Mouse (Mus musculus) intestine, embryonic 14.5 days (tissue): ENCODE measurements around the gene Ocel1. TPM values are rescaled to one million over a fixed set of nuclear protein-coding genes. Genes with fewer than 3 reads are reported as not detected.

Source experiments
- ATAC-seq: fragments of 200-750 bp; cut with Nextera tagmentation; replicated peaks from 2 replicates; pipeline ENCODE4 v1.8.0; 2017; ENCODE audit warnings: low read depth, moderate number of reproducible peaks, moderate TSS enrichment, moderate library complexity; ENCODE audit not compliant: low FRiP score, low TSS enrichment
- DNase-seq: peaks from one replicate; pipeline ENCODE4 v3.0.0-alpha.2; 2018; ENCODE audit warnings: low spot score
- H3K27ac ChIP-seq: fragments of 300-500 bp; sonication (generic); 2 replicates; pipeline ENCODE4 v1.5.1; 2014; ENCODE audit warnings: low read depth, mild to moderate bottlenecking, control low read depth
- H3K27me3 ChIP-seq: fragments of 300-500 bp; sonication (generic); replicated peaks from 2 replicates; pipeline ENCODE4 v1.6.1; 2014; ENCODE audit warnings: low read length, control low read depth; ENCODE audit not compliant: control insufficient read depth, insufficient read depth
- H3K36me3 ChIP-seq: fragments of 300-500 bp; sonication (generic); 2 replicates; pipeline ENCODE4 v1.6.1; 2014; ENCODE audit warnings: low read length, control low read depth; ENCODE audit not compliant: control insufficient read depth, insufficient read depth
- H3K4me1 ChIP-seq: fragments of 300-500 bp; sonication (generic); replicated peaks from 2 replicates; pipeline ENCODE4 v1.6.1; 2014; ENCODE audit warnings: low read length, control low read depth, mixed read lengths; ENCODE audit not compliant: control insufficient read depth, insufficient read depth
- H3K4me2 ChIP-seq: fragments of 300-500 bp; sonication (generic); 2 replicates; pipeline ENCODE4 v1.6.1; 2014; ENCODE audit warnings: low read length
- H3K4me3 ChIP-seq: fragments of 300-500 bp; sonication (generic); 2 replicates; pipeline ENCODE4 v1.5.1; 2014; ENCODE audit warnings: low read depth, low read length, control low read depth, mixed read lengths
- H3K9ac ChIP-seq: fragments of 300-500 bp; sonication (generic); 2 replicates; pipeline ENCODE4 v1.6.1; 2014; ENCODE audit warnings: mild to moderate bottlenecking, low read length
- H3K9me3 ChIP-seq: fragments of 300-500 bp; sonication (generic); 2 replicates; pipeline ENCODE4 v1.6.1; 2016; ENCODE audit warnings: low read length, control low read depth; ENCODE audit not compliant: control insufficient read depth
- WGBS: fragments of 180-500 bp; shearing (Covaris S2); extraction: QIAGEN DNeasy Blood & Tissue Kit; methylation state at CpG from one replicate; pipeline ENCODE4 v1.1.7; 2014; 5-methylcytosine and 5-hydroxymethylcytosine counted together
- polyA plus RNA-seq: library from polyadenylated mRNA; unstranded; fragments of >200 nt; fragmentation: Nextera tagmentation; extraction: Ambion mirVana; gene quantifications from 2 replicates; pipeline ENCODE4 v1.2.1, GENCODE M21; 2014

The Ocel1 gene
- polyA plus RNA-seq, 1 experiment from 2014 or later, result 5.3 TPM

- H3K4me1 ChIP-seq, result peaks cover 11% of the 10 kb centered on the region
- peaks cover 19% of the 10 kb centered on the region for H3K36me3 ChIP-seq
- 84% methylated on average over 9 of the region's 9 CpGs for WGBS
Measured at GRCm38 (mm10) chr8:71395629-71396028, 24.5 kb downstream of the Ocel1 start, which contains the start of gene Ushbp1. Gene Ushbp1, minus strand, starts transcription at chr8:71395802.

GRCm38 (mm10) chr8:71396639-71397305 is 25.7 kb downstream of the Ocel1 start, which contains the start of gene Babam1:
Gene Babam1, plus strand, starts transcription at chr8:71396861.
- Histone ChIP-seq H3K4me3 (peak within 1 kb of the TSS; percentile 66), H3K4me2 (peak within 1 kb of the TSS; percentile 90), H3K9me3 (no peaks in the 10 kb centered on the region), H3K9ac (peak within 1 kb of the TSS; percentile 58), H3K27ac (peak within 1 kb of the TSS; percentile 59), H3K4me1 (peaks cover 11% of the 10 kb centered on the region), H3K36me3 (peaks cover 19% of the 10 kb centered on the region), H3K27me3 (no peaks in the 10 kb centered on the region)
- ATAC-seq (peak; percentile 97), DNase-seq (peak; percentile 87)
- WGBS, result 1% methylated on average over 34 of the region's 34 CpGs

More at GRCm38 (mm10) chr8:71395629-71396028, 24.5 kb downstream of the Ocel1 start, which contains the start of gene Ushbp1:
- DNase-seq (no peak), ATAC-seq (no peak)
- Histone ChIP-seq H3K9me3 (no peaks in the 10 kb centered on the region), H3K4me2 (peak within 1 kb of the TSS; percentile 90), H3K27me3 (no peaks in the 10 kb centered on the region), H3K9ac (no peak within 1 kb of the TSS), H3K4me3 (peak within 1 kb of the TSS; percentile 66), H3K27ac (peak within 1 kb of the TSS; percentile 59)

- DNase-seq (no peak), ATAC-seq (no peak)
- Histone ChIP-seq H3K4me2 (peak overlapping the region; percentile 90), H3K9ac (no peak overlapping the region; the same call in 1 of the 2 replicates), H3K36me3 (peaks cover 19% of the 10 kb centered on the region), H3K4me3 (peak overlapping the region; percentile 66), H3K27me3 (no peaks in the 10 kb centered on the region), H3K9me3 (no peaks in the 10 kb centered on the region), H3K27ac (no peak overlapping the region), H3K4me1 (peaks cover 11% of the 10 kb centered on the region)
- 85% methylated on average over 12 of the region's 12 CpGs for WGBS
Measured at GRCm38 (mm10) chr8:71397701-71398100, 26.6 kb downstream of the Ocel1 start.

GRCm38 (mm10) chr8:71400826-71401225 is 29.7 kb downstream of the Ocel1 start:
- no peaks in the 10 kb centered on the region for H3K27me3 ChIP-seq
- H3K4me1 ChIP-seq, result peaks cover 18% of the 10 kb centered on the region
- peaks cover 19% of the 10 kb centered on the region for H3K36me3 ChIP-seq
- H3K4me2 ChIP-seq, result no peak overlapping the region
- WGBS, result 96% methylated on average over 2 of the region's 2 CpGs
- no peak overlapping the region for H3K4me3 ChIP-seq
- DNase-seq (no peak), ATAC-seq (no peak)
- no peaks in the 10 kb centered on the region for H3K9me3 ChIP-seq
- H3K9ac ChIP-seq, result no peak overlapping the region
- H3K27ac ChIP-seq, result no peak overlapping the region

GRCm38 (mm10) chr8:71401454-71401853 is 30.4 kb downstream of the Ocel1 start:
- no peak overlapping the region for H3K27ac ChIP-seq
- peaks cover 16% of the 10 kb centered on the region for H3K4me1 ChIP-seq
- no peak overlapping the region for H3K4me3 ChIP-seq
- DNase-seq (no peak), ATAC-seq (no peak)
- H3K36me3 ChIP-seq, result peaks cover 19% of the 10 kb centered on the region
- H3K27me3 ChIP-seq, result no peaks in the 10 kb centered on the region
- no peak overlapping the region for H3K4me2 ChIP-seq
- no peak overlapping the region for H3K9ac ChIP-seq
- no peaks in the 10 kb centered on the region for H3K9me3 ChIP-seq

GRCm38 (mm10) chr8:71402446-71402964 is 31.4 kb downstream of the Ocel1 start:
- no peak overlapping the region for H3K9ac ChIP-seq
- H3K36me3 ChIP-seq, result peaks cover 24% of the 10 kb centered on the region
- H3K4me1 ChIP-seq, result peaks cover 14% of the 10 kb centered on the region
- peak; percentile 45 for DNase-seq
- H3K9me3 ChIP-seq, result no peaks in the 10 kb centered on the region
- H3K4me3 ChIP-seq, result no peak overlapping the region
- no peak for ATAC-seq
- no peak overlapping the region for H3K27ac ChIP-seq
- no peak overlapping the region for H3K4me2 ChIP-seq
- WGBS, result 93% methylated on average over 9 of the region's 9 CpGs
- H3K27me3 ChIP-seq, result no peaks in the 10 kb centered on the region

GRCm38 (mm10) chr8:71403107-71403885 is 32.2 kb downstream of the Ocel1 start:
- Histone ChIP-seq H3K4me3 (no peak overlapping the region), H3K27ac (no peak overlapping the region), H3K4me2 (no peak overlapping the region), H3K9me3 (no peaks in the 10 kb centered on the region), H3K36me3 (peaks cover 29% of the 10 kb centered on the region), H3K9ac (no peak overlapping the region), H3K4me1 (peaks cover 11% of the 10 kb centered on the region), H3K27me3 (no peaks in the 10 kb centered on the region)
- ATAC-seq (no peak), DNase-seq (peak; percentile 51)
- WGBS, result 69% methylated on average over 6 of the region's 6 CpGs

- Histone ChIP-seq H3K9me3 (no peaks in the 10 kb centered on the region), H3K27me3 (no peaks in the 10 kb centered on the region), H3K4me1 (peaks cover 11% of the 10 kb centered on the region), H3K9ac (no peak overlapping the region), H3K4me3 (no peak overlapping the region), H3K27ac (no peak overlapping the region), H3K36me3 (peaks cover 30% of the 10 kb centered on the region), H3K4me2 (no peak overlapping the region)
- WGBS, result 89% methylated on average over 8 of the region's 8 CpGs
- ATAC-seq (no peak), DNase-seq (peak; percentile 40)
Measured at GRCm38 (mm10) chr8:71404011-71404410, 32.9 kb downstream of the Ocel1 start.
